Mouse (Mus musculus): ENCODE measurements around the gene Shank3.

Shank3 gene

DNA sequence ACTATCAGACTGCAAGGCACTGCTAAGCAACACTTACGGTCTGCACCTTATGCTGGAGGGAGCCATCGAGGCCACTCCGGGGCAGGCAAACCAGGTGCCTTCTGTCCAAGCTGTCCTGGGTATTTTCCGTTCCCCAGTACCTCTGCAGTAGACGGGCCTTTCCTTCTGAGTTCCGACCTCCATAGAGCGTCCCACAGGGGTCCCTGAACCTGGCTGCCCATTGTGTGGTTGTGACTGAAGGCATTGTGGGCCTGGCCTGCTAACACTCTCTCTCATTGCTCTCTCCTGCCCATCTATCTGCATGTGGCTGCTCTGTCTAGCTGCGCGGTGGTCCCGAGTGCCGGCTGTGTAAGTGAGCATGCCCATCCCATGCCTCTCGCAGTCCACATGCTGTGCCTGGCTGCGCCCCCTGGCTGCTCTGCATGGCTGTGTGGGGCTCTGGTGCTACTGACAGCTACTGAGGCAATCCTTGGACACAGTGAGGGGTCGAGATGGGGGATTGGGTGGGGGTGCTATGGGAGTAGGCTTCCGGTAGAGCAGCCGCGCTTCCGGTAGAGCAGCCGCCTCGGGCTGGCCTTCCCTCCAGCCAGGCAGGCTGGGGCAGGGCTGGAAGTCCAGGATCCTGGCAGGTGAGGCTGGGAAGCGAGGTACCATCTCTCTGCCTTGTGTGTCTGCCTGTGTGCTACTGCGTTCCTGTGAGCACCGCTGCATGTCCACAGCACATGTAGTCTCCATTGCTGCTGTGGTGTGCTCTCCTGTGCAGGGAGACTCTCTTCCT lies 57.2 kb downstream of the Shank3 start:
- no peak for DNase-seq (ENCODE audit: low spot score)

- no peak for DNase-seq (ENCODE audit: low spot score)
Observed at GRCm38 (mm10) chr15:89557179-89557995, 58.0 kb downstream of the Shank3 start.

GRCm38 (mm10) chr15:89557996-89558390 lies 58.6 kb downstream of the Shank3 start:
- DNase-seq (ENCODE audit: low spot score), result no peak

DNA sequence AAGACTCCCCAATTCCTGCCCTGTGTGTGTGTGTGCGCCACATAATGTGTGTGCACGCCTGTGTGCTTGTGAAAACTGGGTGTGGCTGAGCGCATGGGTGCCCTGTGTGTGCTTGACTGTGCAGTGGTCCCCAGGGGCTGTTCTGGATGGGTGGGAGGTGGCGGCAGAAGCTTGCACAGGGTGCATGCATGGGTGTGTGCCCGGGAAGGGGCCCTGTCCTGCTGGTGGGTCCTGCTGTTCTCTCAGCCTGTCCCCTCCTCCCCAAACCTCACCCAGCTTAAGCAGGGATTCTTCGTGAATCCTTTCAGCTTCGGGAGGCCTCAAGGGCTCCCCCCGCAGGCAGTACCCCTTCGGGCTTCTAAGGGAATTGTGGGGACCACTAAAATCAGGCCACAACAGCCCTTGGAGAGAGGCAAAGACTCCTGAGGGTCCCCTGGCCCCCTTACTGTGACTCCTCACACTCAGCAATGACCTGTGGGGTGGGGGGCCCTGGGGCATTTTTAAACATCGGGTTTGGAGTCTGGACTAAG lies 59.8 kb downstream of the Shank3 start:
- no peak for DNase-seq (ENCODE audit: low spot score)

- no peak for DNase-seq (ENCODE audit: low spot score)
Observed at GRCm38 (mm10) chr15:89568114-89568513, 68.7 kb downstream of the Shank3 start, which contains the start of gene Acr. Gene Acr (plus strand): TSS chr15:89568326.

GRCm38 (mm10) chr15:89572147-89572546 lies 72.7 kb downstream of the Shank3 start:
- DNase-seq (ENCODE audit: low spot score), result no peak

GRCm38 (mm10) chr15:89582494-89582893 lies 83.1 kb downstream of the Shank3 start:
- no peak for DNase-seq (ENCODE audit: low spot score)

DNA sequence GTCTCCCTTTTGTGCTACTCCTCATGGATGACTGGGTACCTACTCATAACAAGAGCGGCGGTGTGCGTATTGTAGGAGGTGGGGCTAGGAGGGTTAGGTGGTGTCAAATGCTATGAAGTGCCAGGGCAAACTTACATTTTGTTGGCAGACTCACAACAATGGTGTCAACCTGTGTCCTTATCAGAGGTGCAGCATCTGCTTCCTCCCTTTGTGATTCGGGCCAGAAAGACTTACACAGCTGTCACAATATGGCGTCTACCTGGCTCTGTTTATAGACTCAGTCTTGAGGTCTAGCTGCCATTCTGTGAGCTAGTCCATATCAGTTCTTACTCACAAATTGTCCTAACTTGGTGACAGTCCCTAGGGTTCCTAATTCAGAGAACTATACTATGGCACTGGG lies 85.7 kb downstream of the Shank3 start:
- DNase-seq (ENCODE audit: low spot score), result no peak

DNA sequence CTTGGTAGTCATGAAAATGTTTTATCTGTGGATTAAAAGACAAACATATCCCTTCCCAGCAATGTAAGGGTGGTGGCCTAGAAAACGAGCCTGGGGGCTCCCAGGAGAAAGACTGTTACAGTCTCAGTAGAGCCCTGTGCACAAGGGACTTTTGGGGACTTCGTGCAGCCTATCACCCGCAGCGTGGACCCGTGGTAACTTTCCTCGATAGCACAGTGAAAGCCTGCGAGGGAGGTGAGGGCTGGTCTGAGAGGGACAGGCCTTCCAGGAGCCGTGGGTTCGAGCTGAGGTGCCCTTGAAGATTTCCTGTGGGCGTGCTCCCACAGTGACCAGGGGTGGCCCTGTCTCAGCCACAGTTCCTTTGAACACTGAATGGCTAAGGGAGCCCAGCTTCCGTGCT lies 86.2 kb downstream of the Shank3 start:
- no peak for DNase-seq (ENCODE audit: low spot score)

GRCm38 (mm10) chr15:89589146-89589545 lies 89.7 kb downstream of the Shank3 start:
- DNase-seq (ENCODE audit: low spot score), result no peak

- no peak for DNase-seq (ENCODE audit: low spot score)
Observed at GRCm38 (mm10) chr15:89591317-89591716, 91.9 kb downstream of the Shank3 start.

GRCm38 (mm10) chr15:89591723-89592455 lies 92.5 kb downstream of the Shank3 start, which contains the start of gene Rabl2:
Gene Rabl2 (minus strand): TSS chr15:89591923.
- peak; percentile 75 for DNase-seq (ENCODE audit: low spot score)

DNA sequence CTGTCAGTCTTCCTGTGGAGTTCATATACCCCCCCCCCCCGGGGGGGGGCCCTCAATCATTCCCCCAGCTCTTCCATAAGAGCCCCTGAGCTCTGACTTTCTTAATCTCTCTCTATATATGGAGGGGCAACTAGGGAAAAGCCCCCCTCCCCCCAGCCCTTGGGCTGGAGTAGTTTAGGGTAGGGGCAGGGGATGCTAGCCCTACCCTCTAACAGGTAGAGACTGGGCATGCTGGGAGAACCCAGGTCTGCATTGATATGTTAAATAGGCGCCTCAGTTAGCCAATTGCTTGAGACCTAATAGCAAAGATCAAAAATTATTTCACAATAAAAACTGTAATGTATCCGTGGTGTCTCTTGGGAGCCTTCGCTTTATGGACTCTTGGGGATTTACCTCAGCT lies 93.1 kb downstream of the Shank3 start:
- no peak for DNase-seq (ENCODE audit: low spot score)

- no peak for DNase-seq (ENCODE audit: low spot score)
Observed at GRCm38 (mm10) chr15:89605822-89606570, 106.6 kb downstream of the Shank3 start.

GRCm38 (mm10) chr15:89607480-89607879 lies 108.1 kb downstream of the Shank3 start:
- DNase-seq (ENCODE audit: low spot score), result no peak

DNA sequence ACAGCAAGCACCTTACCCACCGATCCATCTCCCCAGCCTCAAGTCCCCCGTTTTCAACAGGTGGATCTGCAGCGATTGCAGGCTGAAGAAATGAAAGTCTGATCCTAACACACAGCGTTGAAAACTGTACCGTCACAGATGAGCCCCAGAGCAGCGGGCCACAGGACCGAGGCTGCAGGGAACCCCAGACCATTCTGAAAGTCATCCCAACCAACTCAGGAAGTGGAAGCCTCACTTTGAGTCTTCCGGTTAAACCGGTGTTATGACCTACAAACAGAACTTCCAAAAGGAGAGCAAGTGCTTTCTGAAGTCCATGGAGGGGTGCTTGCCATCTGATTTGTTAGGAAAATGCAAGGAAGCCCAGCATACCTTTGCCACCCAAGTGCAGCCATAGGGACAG lies 108.5 kb downstream of the Shank3 start:
- DNase-seq (ENCODE audit: low spot score), result no peak

Data from ovary, adult 18-20 months (tissue).